Mouse (Mus musculus) ovary, postnatal 36 days (tissue): ENCODE measurements at regions not wholly inside any gene's neighbourhood (a gene's known extent, or its start where the extent isn't known, plus 50 kb on each side); places are given as distances from the start of the nearest gene placed in this dataset.

ENCODE experiments used
- DNase-seq: peaks from one replicate; pipeline ENCODE4 v3.0.0; 2022; ENCODE audit warnings: low spot score, mixed read lengths

DNA sequence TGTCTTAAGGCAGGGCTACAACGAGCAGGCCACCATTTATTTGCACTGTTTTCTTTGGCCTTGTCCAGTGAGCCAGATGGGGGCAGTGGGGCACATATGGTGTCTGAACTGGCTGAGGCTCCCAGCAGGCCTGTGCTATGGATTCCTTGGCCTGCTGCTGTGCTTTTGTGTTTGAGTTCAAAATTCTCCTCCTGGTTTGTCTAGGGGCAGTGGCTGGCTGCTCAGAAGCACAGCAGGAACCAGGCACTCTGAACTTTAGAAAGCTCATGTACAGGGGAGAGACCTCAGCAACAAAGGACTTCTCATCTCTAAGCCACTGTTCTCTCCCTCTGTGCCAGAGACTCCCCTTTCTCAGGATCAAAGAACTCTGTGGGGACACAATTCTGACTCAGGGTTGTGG is 370.9 kb downstream of the Bckdhb start:
- no peak for DNase-seq

DNA sequence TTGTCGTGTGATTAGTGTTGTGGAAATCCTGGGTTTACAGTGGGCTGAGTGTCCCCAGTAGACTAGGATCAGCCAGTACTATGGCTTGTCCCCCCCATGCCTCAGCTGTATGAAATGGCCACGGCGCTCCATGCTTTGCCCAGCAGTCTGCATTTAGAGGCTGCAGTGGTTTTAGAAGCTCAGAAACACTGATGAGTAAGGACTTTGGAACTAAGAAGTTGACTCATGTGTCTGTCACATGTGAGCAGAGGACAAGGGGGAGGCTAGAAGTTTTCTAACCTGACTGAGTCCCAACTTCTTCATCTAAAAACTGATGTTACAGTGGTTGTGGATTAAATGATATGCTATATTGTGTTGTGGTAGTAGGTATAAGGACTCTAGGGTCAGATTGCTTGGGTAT is 371.5 kb downstream of the Bckdhb start:
- no peak for DNase-seq

DNA sequence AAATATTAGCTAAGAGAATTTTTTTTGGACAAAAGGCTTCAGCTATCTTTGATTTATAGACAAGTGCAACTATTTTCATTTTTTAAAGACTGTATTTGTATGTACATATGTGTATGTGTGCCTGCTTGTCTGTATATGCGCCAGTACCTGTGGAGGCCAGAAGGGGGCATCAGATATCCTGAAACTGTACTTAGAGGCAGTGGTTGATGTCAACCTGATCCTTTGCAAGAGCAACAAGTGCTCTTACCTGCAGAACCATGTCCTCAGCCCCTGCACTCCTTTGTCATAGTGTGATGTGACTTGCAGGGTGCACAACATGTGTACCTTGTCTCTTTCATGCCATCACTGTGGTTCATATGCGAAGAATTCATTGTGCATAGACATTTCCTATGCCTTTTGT is 379.5 kb downstream of the Bckdhb start:
- no peak for DNase-seq

GRCm38 (mm10) chr9:84318811-84319210 is 393.9 kb downstream of the Bckdhb start:
- no peak for DNase-seq

DNA sequence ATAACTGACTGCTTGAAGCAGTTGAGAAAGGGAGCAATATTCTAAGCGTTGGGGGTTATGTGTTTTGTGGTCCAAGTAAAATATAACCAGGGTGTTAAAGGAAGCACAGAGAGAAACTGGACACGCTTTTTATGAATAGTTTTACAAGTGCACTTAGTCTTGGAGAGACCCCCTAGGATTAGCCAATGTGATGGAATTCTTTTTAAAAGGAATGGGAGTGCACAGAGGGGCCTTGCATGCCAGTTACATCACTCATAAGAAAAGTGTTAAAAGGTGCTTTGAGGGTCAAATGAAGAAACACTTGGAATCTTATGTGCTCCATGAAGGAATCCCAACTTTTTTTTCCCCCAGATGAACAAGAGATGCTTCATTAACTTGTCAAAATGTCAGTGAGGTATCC is 394.4 kb downstream of the Bckdhb start:
- no peak for DNase-seq

- no peak for DNase-seq
Observed at GRCm38 (mm10) chr9:84323145-84323544, 398.2 kb downstream of the Bckdhb start.

DNA sequence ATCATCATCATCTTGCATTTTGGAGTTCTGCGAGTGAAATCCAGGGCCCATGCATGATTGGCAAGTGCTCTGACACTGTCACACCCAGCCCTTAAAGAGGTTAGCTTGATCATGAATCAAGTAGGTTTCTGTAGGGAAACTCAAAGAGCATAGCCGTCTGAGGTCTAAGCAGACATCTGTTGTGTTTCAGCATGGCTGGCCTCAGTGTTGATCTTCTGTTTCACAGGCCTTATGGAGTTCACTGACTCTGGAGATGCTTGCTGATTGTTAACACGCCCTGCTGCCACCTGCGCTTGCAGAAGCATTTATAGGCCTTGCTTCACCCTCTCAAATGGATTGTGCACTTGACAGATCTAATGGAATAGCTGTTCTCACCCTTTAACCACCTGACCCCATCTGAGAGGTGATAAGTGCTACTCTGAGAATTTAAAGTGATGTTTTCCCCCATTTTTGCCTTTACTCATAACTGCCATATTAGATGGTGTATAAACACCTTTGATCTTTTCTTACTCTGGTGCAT is 406.2 kb downstream of the Bckdhb start:
- no peak for DNase-seq

DNA sequence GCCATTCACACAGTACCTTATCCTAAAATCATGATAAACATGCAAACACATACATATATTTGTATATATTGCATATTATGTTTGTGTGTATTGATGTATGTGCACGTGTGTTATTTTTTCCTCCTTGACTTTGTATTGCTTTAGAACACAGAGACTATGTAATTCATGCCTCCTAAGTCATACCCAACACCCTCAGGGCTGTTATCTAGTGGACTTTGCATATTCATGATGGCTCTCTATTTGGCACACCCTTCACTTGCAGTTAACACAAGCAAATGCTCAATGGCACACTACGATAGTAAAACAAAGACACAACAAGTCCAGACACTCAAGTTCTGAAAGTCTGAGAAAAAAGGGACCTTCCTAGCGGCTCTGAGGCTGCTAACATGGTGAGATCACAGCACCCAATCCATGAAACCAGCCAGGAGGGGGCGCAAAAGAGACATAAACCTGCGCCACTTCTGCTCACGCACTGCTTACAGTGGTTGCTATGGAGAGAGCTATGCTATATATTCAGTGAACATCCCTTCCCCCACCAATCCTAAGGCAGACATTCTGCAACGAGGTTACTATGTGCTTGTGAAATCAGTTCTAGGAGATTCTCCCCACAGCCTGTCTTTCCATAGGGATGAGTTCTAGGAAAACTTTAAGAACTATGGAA is 418.6 kb downstream of the Bckdhb start:
- DNase-seq = peak; percentile 65

GRCm38 (mm10) chr9:84350223-84350622 is 425.3 kb downstream of the Bckdhb start:
- DNase-seq = no peak

DNA sequence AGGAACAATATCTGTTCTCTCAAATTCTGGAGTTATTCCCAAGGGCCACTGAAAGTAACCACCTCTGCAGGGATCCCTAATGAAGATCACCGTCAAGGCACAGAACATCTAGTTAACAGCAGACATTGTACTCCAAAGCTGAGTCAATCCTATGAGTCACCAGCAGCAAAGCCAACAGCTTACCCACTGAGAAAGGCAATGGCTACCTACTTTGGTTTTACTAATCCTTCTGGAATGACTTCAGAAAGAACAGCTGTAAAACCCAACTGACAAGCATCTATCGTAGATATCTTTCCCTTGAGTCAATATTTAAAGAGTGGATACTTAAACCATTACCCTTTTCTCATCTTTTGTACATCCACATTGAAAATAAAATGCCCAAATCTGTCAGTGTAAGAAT is 429.5 kb downstream of the Bckdhb start:
- no peak for DNase-seq

DNA sequence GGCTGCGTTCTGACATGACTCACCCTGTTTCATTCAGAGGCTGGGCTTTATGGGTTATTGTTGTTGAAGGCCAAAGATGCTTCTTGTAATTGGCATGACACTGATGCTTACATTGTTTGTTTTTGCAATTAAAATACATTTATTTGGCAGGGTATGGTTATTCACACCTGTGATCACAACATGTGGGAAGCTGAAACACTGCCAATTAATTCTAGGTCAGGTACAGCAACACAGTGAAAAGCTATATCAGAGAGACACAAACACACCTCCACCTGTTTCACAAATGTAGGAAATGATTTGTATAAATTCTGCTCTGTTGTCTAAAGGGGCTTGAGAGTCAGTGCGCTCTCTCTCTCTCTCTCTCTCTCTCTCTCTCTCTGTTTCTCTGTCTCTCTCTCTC is 431.2 kb downstream of the Bckdhb start:
- no peak for DNase-seq

GRCm38 (mm10) chr9:84359879-84360278 is 434.9 kb downstream of the Bckdhb start:
- no peak for DNase-seq

- DNase-seq = no peak
Observed at GRCm38 (mm10) chr9:84360484-84360883, 435.5 kb downstream of the Bckdhb start.

- DNase-seq = no peak
Observed at GRCm38 (mm10) chr9:84363478-84363877, 438.5 kb downstream of the Bckdhb start.

DNA sequence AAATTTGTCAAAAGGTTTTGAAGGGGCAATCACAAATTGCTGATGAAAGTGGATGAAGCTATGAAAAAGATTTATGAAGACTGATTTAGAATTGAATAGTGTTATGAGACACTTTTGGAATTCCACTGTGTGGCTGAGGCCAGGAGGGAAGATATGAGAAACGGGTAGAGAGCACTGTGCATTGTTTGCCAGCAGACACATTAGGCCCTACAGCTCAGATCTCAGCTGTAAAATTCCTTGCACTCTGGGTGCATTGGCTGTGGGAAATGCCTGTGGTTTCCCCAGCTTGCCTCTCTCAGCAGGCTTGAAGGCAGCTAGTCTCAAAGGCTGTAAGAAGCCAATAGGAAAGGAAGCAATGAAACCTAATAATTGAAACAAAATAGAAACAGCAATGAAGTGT is 444.3 kb downstream of the Bckdhb start:
- no peak for DNase-seq

DNA sequence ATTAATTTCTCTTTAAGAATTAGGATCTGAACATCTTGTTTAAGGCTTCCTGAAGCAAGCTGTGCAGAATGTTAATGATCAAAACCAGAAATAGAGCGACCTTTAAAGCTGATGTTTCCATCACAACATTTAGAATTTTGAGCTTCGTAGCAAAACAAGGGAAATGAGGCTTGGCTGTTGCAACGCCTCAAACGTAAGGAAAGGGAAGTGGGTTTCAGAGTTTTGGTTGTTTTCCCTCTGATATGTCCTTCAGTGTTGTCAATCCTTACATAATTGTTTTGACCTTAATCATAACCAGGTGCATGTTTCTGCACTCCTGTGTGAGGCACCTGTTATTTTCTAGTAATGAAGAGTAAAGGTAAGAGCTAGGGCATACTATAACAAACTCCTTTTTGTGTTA is 445.3 kb downstream of the Bckdhb start:
- no peak for DNase-seq

- no peak for DNase-seq
Observed at GRCm38 (mm10) chr9:84375746-84376145, 450.8 kb downstream of the Bckdhb start.

GRCm38 (mm10) chr9:84376621-84377020 is 451.7 kb downstream of the Bckdhb start:
- no peak for DNase-seq

- DNase-seq = no peak
Observed at GRCm38 (mm10) chr9:84381942-84382341, 457.0 kb downstream of the Bckdhb start.

DNA sequence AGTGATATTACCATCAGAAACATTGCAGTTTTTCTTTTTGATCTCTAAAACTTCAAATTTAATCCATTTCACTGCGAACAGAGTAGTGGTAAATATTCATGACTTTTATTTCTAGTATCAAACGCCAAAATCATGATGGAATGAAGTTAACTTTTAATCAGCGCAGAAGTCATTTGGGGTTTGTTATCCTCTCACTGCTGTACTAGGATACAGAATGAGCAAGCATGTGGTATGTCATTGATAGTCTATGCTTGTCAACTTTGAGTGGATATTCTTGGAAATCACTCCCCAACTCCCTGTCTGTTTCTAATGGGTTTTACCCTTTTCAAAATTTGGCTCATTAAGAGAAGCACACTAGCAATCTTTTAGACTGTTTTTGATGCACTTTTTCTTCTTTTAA is 464.9 kb downstream of the Bckdhb start:
- no peak for DNase-seq

GRCm38 (mm10) chr9:84394536-84395314 is 469.8 kb downstream of the Bckdhb start:
- DNase-seq = no peak

DNA sequence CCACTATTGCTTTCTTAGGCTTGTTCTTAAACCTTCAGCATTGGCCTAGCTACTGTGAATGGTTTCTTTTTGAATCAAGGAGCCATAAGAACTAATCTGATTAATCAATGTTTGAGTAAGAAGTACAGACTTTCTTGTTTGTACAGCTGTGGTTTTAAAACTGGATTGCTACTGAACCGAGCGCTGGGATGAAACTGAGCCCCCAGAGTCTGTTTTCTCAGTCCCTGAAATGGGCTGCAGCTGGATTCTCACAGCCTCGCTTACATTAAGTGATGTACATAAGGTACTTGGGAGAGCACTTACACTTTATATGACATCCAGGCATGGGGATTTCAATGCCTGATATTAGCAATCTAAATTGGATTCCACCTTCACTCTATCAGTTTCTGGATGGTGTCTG is 474.5 kb downstream of the Bckdhb start:
- DNase-seq = no peak
